Mouse (Mus musculus): ENCODE data around the gene Eprs.

Gene Eprs

DNA sequence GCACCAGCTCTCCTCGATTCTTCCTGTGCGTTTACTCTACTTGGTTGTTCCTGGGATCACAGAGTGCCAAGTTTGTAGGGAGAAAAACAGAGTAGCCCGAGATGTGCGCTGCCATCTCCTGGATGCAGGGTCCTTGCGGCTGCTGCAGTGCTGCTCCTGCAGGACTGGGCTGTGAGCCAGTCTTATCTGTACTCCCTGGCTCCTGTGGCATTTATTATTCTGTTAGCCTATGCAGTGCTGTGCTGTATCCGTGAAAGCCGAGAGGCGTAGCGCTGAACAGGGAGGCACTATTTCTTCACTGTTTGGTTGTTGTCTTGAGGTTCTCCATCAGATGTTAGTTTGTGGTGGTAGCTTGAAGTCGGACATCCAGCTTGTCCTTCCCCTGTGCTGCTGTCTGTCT is 43.1 kb downstream of the Eprs start:
- DNase-seq (ENCODE audit: low read depth, low spot score): no peak
- H3K27me3 ChIP-seq (ENCODE audit: control insufficient read depth, insufficient read depth, low read length, poor library complexity, severe bottlenecking): no peaks in the 10 kb centered on the region
- H3K36me3 ChIP-seq (ENCODE audit: control insufficient read depth, insufficient read depth, low read length, poor library complexity, severe bottlenecking): peaks cover 11% of the 10 kb centered on the region

DNA sequence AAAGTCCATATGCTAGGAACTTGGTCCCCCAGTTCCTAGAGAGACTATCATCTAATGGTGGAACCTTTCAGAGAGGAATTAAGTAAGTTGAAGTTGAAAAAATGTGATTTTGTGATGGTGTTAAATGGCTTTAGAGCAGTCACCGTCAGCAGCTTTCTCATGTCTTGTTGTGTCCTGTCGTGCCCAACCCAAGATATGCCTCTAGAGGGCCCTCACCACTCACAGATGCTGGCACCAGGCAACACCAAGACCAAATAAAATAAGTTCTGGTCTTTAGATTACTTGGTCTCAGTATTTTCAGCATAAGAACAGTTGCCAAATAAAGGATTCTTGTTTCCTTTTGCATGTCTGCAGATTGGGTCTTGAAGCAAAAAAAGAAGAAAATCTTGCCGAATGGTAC is 47.0 kb downstream of the Eprs start:
- H3K27me3 ChIP-seq (ENCODE audit: control insufficient read depth, insufficient read depth, low read length, poor library complexity, severe bottlenecking): no peaks in the 10 kb centered on the region
- H3K36me3 ChIP-seq (ENCODE audit: control insufficient read depth, insufficient read depth, low read length, poor library complexity, severe bottlenecking): peaks cover 14% of the 10 kb centered on the region
- DNase-seq (ENCODE audit: low read depth, low spot score): no peak

DNA sequence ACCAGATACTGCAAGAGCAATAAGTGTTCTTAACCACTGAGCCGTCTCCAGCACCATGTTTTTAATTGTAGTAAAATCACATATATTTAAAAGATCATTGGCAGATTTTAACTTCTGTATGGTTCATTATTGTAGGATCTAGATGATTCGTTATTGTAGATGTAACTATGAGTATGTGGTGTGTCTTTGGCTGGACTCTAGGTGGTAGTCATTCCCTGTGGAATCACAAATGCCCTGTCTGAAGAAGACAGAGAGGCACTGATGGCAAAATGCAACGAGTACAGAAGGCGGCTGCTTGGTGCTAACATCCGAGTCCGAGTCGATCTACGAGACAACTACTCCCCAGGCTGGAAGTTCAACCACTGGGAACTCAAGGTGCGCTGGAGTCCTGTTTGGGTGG is 55.2 kb downstream of the Eprs start:
- Histone ChIP-seq H3K27me3 (ENCODE audit: control insufficient read depth, insufficient read depth, low read length, poor library complexity, severe bottlenecking) (no peaks in the 10 kb centered on the region), H3K36me3 (ENCODE audit: control insufficient read depth, insufficient read depth, low read length, poor library complexity, severe bottlenecking) (peaks cover 18% of the 10 kb centered on the region)
- DNase-seq (ENCODE audit: low read depth, low spot score): no peak

DNA sequence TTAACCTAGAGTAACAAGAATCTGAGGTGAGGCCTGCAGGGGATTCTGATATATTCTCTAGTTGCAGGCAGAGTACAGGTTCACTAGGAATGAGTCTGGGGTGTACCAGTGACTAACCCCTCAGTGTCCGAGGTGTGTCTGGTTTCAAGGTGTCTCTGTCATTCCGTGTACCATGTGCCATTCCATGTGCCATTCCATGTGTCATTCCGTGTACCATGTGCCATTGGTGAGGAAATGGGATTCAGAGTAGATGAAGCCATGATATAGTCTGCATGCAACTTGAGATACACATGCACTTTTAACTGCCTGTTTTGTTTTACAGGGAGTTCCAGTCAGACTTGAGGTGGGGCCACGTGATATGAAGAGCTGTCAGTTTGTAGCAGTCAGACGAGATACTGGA is 57.0 kb downstream of the Eprs start:
- Histone ChIP-seq H3K36me3 (ENCODE audit: control insufficient read depth, insufficient read depth, low read length, poor library complexity, severe bottlenecking) (peaks cover 13% of the 10 kb centered on the region), H3K27me3 (ENCODE audit: control insufficient read depth, insufficient read depth, low read length, poor library complexity, severe bottlenecking) (no peaks in the 10 kb centered on the region)
- DNase-seq (ENCODE audit: low read depth, low spot score): no peak

DNA sequence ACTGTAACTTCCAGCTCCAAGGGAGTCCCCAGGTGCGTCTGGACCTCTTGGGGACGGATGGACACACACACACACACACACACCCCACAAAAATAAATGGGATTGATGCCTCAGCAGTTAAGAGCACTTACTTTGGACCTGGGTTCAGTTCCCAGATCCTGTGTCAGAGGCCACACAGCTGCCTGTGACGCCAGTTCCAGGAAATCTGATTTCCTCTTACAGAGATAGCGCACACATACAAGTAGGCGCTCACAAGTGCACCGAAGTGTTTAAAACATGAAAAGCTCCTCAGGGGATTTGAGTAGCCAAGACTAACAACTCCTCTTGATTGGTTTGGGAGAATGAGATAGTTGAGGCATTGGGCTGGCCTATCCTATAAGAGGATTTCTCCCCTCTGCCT is 57.9 kb downstream of the Eprs start:
- H3K27me3 ChIP-seq (ENCODE audit: control insufficient read depth, insufficient read depth, low read length, poor library complexity, severe bottlenecking): no peaks in the 10 kb centered on the region
- DNase-seq (ENCODE audit: low read depth, low spot score): no peak
- peaks cover 13% of the 10 kb centered on the region for H3K36me3 ChIP-seq (ENCODE audit: control insufficient read depth, insufficient read depth, low read length, poor library complexity, severe bottlenecking)

DNA sequence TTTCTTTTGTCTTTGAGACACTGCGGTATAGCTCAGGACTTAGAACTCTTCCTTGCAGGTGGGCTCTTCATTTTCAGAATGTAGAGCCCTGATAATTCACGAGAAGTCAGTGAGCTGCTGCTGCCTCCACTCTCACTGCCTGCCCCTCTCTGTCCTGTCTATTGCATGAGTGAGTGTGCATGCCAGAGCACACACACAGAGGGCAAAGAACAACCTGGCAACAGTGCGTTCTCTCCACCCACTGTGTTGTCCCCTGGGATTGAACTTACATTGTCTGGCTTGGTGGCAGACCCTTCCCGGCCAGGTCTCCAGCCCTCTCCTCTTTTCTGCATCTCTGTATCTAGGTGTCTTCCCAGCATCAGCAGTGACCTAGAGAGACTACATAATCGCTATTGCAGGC is 63.7 kb downstream of the Eprs start:
- Histone ChIP-seq H3K36me3 (ENCODE audit: control insufficient read depth, insufficient read depth, low read length, poor library complexity, severe bottlenecking) (peaks cover 8% of the 10 kb centered on the region; the same call in 1 of the 2 replicates), H3K27me3 (ENCODE audit: control insufficient read depth, insufficient read depth, low read length, poor library complexity, severe bottlenecking) (no peaks in the 10 kb centered on the region)
- no peak for DNase-seq (ENCODE audit: low read depth, low spot score)

GRCm38 (mm10) chr1:185430488-185430887 is 67.6 kb downstream of the Eprs start:
- Histone ChIP-seq H3K36me3 (ENCODE audit: control insufficient read depth, insufficient read depth, low read length, poor library complexity, severe bottlenecking) (peaks cover 6% of the 10 kb centered on the region; the same call in 1 of the 2 replicates), H3K27me3 (ENCODE audit: control insufficient read depth, insufficient read depth, low read length, poor library complexity, severe bottlenecking) (no peaks in the 10 kb centered on the region)
- DNase-seq (ENCODE audit: low read depth, low spot score): no peak

DNA sequence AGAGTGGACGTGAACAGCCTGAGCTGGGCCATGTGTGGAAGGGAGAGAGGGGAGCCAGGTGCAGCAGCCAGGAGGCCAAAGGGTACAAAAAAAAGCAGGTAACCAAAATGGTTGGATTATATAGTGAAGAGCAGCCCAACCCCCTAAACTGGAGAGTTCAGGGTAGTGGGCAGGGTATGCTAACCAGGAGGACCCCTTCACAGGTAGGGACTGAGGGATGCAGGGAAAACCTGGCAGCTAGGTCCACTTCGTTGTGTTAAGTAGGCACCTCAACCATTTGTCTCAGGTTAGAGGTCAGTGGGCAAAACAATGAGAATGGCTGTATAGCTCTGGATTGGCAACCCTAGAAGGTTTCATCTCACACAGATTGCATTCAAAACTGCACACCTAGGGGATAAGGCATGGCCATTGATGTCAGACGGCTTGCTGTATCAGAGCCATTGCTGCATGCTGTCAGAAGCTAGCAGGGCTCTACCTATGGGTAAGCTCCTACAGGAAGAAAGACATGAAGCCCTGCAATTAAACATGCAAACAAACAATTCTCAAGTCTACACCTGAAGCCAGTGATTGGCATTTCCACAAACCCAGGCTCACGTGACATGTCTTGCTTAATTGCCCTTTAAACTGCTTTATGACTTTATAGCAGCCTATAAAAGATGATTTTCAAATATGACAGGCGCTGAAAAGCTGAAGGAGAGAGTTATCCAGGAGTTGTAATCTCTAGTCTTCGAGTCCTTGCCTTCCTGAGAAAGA is 68.6 kb downstream of the Eprs start:
- Histone ChIP-seq H3K27me3 (ENCODE audit: control insufficient read depth, insufficient read depth, low read length, poor library complexity, severe bottlenecking) (no peaks in the 10 kb centered on the region), H3K36me3 (ENCODE audit: control insufficient read depth, insufficient read depth, low read length, poor library complexity, severe bottlenecking) (peaks cover 6% of the 10 kb centered on the region; the same call in 1 of the 2 replicates)
- no peak for DNase-seq (ENCODE audit: low read depth, low spot score)

- no peak for DNase-seq (ENCODE audit: low read depth, low spot score)
- no peaks in the 10 kb centered on the region for H3K27me3 ChIP-seq (ENCODE audit: control insufficient read depth, insufficient read depth, low read length, poor library complexity, severe bottlenecking)
- H3K36me3 ChIP-seq (ENCODE audit: control insufficient read depth, insufficient read depth, low read length, poor library complexity, severe bottlenecking): peaks cover 4% of the 10 kb centered on the region; the same call in 1 of the 2 replicates
These were observed 69.1 kb downstream of the Eprs start for GRCm38 (mm10) chr1:185431998-185432317.

GRCm38 (mm10) chr1:185433112-185433511 is 70.3 kb downstream of the Eprs start:
- no peak for DNase-seq (ENCODE audit: low read depth, low spot score)
- H3K36me3 ChIP-seq (ENCODE audit: control insufficient read depth, insufficient read depth, low read length, poor library complexity, severe bottlenecking): peaks cover 4% of the 10 kb centered on the region; the same call in 1 of the 2 replicates

DNA sequence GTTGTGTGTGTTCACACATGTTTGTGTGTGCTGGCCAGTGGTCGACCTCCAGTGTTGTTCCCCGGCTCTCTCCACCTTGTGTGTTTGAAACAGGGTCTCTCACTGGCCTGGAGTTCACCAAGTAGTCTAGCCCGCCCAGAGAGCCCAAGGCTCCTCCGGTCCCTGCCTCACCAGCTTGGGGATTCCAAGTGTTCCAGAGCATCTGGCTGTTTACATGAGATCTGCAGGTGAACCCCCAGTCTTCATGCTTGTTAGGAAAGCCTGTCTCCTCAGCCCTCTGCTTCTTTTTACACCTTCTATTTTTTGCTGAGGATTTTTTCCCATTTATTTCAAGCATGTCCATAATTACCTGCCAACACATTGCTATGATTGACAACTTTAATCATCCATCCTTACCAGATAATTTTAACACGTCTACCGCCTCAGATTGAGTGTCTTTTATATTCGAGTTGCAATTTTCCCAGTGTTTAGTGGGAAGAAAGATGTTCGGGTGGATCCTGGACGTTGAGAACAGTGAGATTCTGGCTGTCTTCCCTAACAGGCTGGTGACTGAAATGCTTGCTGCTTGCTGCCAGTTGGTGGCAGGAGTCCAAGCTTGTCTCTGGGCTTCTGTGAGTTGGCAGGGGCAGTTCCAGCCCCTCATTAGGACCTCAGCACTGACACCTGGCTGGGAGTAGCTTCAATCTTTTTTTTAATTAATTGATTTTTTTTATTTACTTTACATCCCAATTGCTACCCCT is 76.2 kb downstream of the Eprs start:
- DNase-seq (ENCODE audit: low read depth, low spot score): no peak
- Histone ChIP-seq H3K27me3 (ENCODE audit: control insufficient read depth, insufficient read depth, low read length, poor library complexity, severe bottlenecking) (no peaks in the 10 kb centered on the region), H3K36me3 (ENCODE audit: control insufficient read depth, insufficient read depth, low read length, poor library complexity, severe bottlenecking) (no peaks in the 10 kb centered on the region)

More at GRCm38 (mm10) chr1:185433112-185433511, 70.3 kb downstream of the Eprs start:
- H3K27me3 ChIP-seq (ENCODE audit: control insufficient read depth, insufficient read depth, low read length, poor library complexity, severe bottlenecking): no peaks in the 10 kb centered on the region

GRCm38 (mm10) chr1:185441703-185442472 is 79.0 kb downstream of the Eprs start:
- H3K36me3 ChIP-seq (ENCODE audit: control insufficient read depth, insufficient read depth, low read length, poor library complexity, severe bottlenecking): no peaks in the 10 kb centered on the region
- DNase-seq (ENCODE audit: low read depth, low spot score): no peak

DNA sequence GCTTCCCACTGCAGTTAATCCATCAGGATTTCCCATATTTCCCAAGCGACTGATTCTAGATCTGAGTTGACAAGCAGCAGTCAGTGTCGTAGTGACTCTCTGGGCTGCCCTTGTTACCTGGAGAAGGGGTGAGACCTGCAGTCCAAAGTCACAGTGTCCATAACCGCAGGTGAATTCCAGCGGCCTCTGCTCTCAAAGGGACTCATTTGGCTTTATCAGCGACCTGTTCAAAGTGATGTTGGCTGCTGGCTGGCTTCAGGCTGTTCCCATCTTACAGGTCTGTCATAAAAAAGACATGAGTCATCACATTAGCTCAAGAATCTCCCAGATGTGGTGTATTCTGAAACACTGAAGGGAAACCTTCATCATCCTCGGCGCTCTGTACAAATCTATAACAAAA is 86.1 kb downstream of the Eprs start:
- no peak for DNase-seq (ENCODE audit: low read depth, low spot score)
- H3K36me3 ChIP-seq (ENCODE audit: control insufficient read depth, insufficient read depth, low read length, poor library complexity, severe bottlenecking): no peaks in the 10 kb centered on the region
- no peaks in the 10 kb centered on the region for H3K27me3 ChIP-seq (ENCODE audit: control insufficient read depth, insufficient read depth, low read length, poor library complexity, severe bottlenecking)

More at GRCm38 (mm10) chr1:185441703-185442472, 79.0 kb downstream of the Eprs start:
- H3K27me3 ChIP-seq (ENCODE audit: control insufficient read depth, insufficient read depth, low read length, poor library complexity, severe bottlenecking): no peaks in the 10 kb centered on the region

- no peak for DNase-seq (ENCODE audit: low read depth, low spot score)
- Histone ChIP-seq H3K36me3 (ENCODE audit: control insufficient read depth, insufficient read depth, low read length, poor library complexity, severe bottlenecking) (no peaks in the 10 kb centered on the region), H3K27me3 (ENCODE audit: control insufficient read depth, insufficient read depth, low read length, poor library complexity, severe bottlenecking) (no peaks in the 10 kb centered on the region)
These were observed 86.9 kb downstream of the Eprs start for GRCm38 (mm10) chr1:185449727-185450126.

GRCm38 (mm10) chr1:185451077-185451476 is 88.2 kb downstream of the Eprs start:
- Histone ChIP-seq H3K36me3 (ENCODE audit: control insufficient read depth, insufficient read depth, low read length, poor library complexity, severe bottlenecking) (no peaks in the 10 kb centered on the region), H3K27me3 (ENCODE audit: control insufficient read depth, insufficient read depth, low read length, poor library complexity, severe bottlenecking) (no peaks in the 10 kb centered on the region)
- DNase-seq (ENCODE audit: low read depth, low spot score): no peak
